Mouse (Mus musculus) intestine, embryonic 14.5 days (tissue): ENCODE measurements around the gene Kri1. TPM values are rescaled to one million over a fixed set of nuclear protein-coding genes. Genes with fewer than 3 reads are reported as not detected.
"Not testable (repeated sequence)": the region's sequence is repeated elsewhere in the genome, so short reads cannot be mapped to it uniquely, and the experiment has no call there.

Experiments
- ATAC-seq: fragments of 200-750 bp; cut with Nextera tagmentation; replicated peaks from 2 replicates; pipeline ENCODE4 v1.8.0; 2017; ENCODE audit warnings: low read depth, moderate number of reproducible peaks, moderate TSS enrichment, moderate library complexity; ENCODE audit not compliant: low FRiP score, low TSS enrichment
- DNase-seq: peaks from one replicate; pipeline ENCODE4 v3.0.0-alpha.2; 2018; ENCODE audit warnings: low spot score
- H3K27ac ChIP-seq: fragments of 300-500 bp; sonication (generic); 2 replicates; pipeline ENCODE4 v1.5.1; 2014; ENCODE audit warnings: low read depth, mild to moderate bottlenecking, control low read depth
- H3K27me3 ChIP-seq: fragments of 300-500 bp; sonication (generic); replicated peaks from 2 replicates; pipeline ENCODE4 v1.6.1; 2014; ENCODE audit warnings: low read length, control low read depth; ENCODE audit not compliant: control insufficient read depth, insufficient read depth
- H3K36me3 ChIP-seq: fragments of 300-500 bp; sonication (generic); 2 replicates; pipeline ENCODE4 v1.6.1; 2014; ENCODE audit warnings: low read length, control low read depth; ENCODE audit not compliant: control insufficient read depth, insufficient read depth
- H3K4me1 ChIP-seq: fragments of 300-500 bp; sonication (generic); replicated peaks from 2 replicates; pipeline ENCODE4 v1.6.1; 2014; ENCODE audit warnings: low read length, control low read depth, mixed read lengths; ENCODE audit not compliant: control insufficient read depth, insufficient read depth
- H3K4me2 ChIP-seq: fragments of 300-500 bp; sonication (generic); 2 replicates; pipeline ENCODE4 v1.6.1; 2014; ENCODE audit warnings: low read length
- H3K4me3 ChIP-seq: fragments of 300-500 bp; sonication (generic); 2 replicates; pipeline ENCODE4 v1.5.1; 2014; ENCODE audit warnings: low read depth, low read length, control low read depth, mixed read lengths
- H3K9ac ChIP-seq: fragments of 300-500 bp; sonication (generic); 2 replicates; pipeline ENCODE4 v1.6.1; 2014; ENCODE audit warnings: mild to moderate bottlenecking, low read length
- H3K9me3 ChIP-seq: fragments of 300-500 bp; sonication (generic); 2 replicates; pipeline ENCODE4 v1.6.1; 2016; ENCODE audit warnings: low read length, control low read depth; ENCODE audit not compliant: control insufficient read depth
- WGBS: fragments of 180-500 bp; shearing (Covaris S2); extraction: QIAGEN DNeasy Blood & Tissue Kit; methylation state at CpG from one replicate; pipeline ENCODE4 v1.1.7; 2014; 5-methylcytosine and 5-hydroxymethylcytosine counted together
- polyA plus RNA-seq: library from polyadenylated mRNA; unstranded; fragments of >200 nt; fragmentation: Nextera tagmentation; extraction: Ambion mirVana; gene quantifications from 2 replicates; pipeline ENCODE4 v1.2.1, GENCODE M21; 2014

Gene Kri1
- polyA plus RNA-seq, 1 experiment from 2014 or later, result 12.8 TPM

DNA sequence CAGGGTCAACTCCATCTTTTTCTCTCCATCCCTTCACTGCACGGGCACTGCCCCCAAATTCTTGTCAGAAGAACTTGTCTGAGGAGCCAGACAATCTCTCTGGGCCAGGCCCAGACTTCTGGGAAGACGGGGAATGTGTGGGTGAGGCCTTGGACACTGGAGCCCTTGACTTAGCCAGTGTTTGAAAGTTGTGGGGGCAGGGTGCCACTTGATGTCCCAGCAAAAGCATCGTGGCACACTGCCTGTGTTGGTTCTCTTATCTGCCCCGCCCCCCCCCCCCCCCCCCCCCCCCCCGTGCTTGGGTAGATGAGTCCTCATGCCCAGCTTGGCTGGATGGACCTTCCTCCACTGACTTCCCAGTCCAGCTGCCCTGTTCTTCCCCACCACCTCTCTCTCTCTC is 41.3 kb upstream of the Kri1 start:
- no peaks in the 10 kb centered on the region for H3K36me3 ChIP-seq
- H3K27ac ChIP-seq, result no peak overlapping the region
- DNase-seq (no peak), ATAC-seq (no peak)
- no peaks in the 10 kb centered on the region for H3K9me3 ChIP-seq
- H3K27me3 ChIP-seq, result no peaks in the 10 kb centered on the region
- WGBS, result 53% methylated on average over 3 of the region's 5 CpGs
- 0 out of 2 replicates have a peak, but pooled peaks cover 3% of the 10 kb centered on the region for H3K4me1 ChIP-seq
- no peak overlapping the region for H3K4me2 ChIP-seq
- H3K9ac ChIP-seq, result no peak overlapping the region
- H3K4me3 ChIP-seq, result no peak overlapping the region

DNA sequence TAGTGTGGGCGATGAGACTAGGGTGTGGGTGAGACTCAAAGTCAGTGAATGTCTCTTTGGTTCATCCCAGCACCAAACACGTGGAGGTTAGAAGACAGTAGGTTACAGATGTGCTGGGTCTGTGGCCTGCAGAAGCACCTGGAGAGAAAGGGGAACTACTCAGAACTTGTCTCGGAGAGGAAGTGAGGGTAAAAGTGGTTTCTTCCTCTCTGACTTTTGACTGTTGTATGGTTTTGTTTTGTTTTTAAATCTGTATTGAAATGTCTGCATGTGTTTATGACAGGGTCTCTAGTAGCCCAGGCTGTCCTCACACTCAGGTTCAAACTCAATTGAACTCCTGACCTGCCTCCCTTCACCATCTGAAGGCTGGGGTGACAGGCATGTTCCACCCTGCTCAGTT is 40.3 kb upstream of the Kri1 start:
- WGBS, result 76% methylated on average over 3 of the region's 3 CpGs
- no peaks in the 10 kb centered on the region for H3K36me3 ChIP-seq
- H3K4me2 ChIP-seq, result no peak overlapping the region

GRCm38 (mm10) chr9:21327569-21327968 is 39.8 kb upstream of the Kri1 start:
- H3K4me2 ChIP-seq, result no peak overlapping the region

More for the DNA sequence above, 40.3 kb upstream of the Kri1 start:
- ATAC-seq (no peak), DNase-seq (no peak)
- H3K27me3 ChIP-seq, result no peaks in the 10 kb centered on the region
- H3K27ac ChIP-seq, result no peak overlapping the region
- H3K9ac ChIP-seq, result no peak overlapping the region
- 0 out of 2 replicates have a peak, but pooled peaks cover 3% of the 10 kb centered on the region for H3K4me1 ChIP-seq
- H3K4me3 ChIP-seq, result no peak overlapping the region
- H3K9me3 ChIP-seq, result no peaks in the 10 kb centered on the region

DNA sequence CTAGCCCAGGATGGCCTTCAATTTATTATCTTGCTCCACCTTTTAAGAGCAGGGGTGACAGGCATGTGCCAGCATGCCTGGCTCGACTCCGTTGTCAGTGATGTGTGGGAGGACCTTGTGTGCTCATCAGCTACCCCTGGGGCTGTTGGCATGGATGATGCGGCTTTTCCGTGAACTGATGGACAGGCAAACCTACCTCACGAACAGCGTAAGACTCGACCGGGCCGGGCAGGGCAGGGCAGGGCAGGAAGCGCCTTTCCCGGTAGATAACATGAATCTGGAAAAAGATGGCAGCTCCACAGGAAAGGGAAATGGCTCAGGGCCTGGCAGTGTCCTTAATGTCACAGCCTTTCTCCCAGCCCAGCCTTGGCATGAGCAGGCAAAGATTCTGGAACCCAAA is 36.5 kb upstream of the Kri1 start:
- DNase-seq, result no peak
- peaks cover 14% of the 10 kb centered on the region for H3K4me1 ChIP-seq
- no peak overlapping the region for H3K27ac ChIP-seq

More at GRCm38 (mm10) chr9:21327569-21327968, 39.8 kb upstream of the Kri1 start:
- no peaks in the 10 kb centered on the region for H3K36me3 ChIP-seq
- H3K9ac ChIP-seq, result no peak overlapping the region
- 78% methylated on average over 3 of the region's 3 CpGs for WGBS
- H3K4me1 ChIP-seq, result 0 out of 2 replicates have a peak, but pooled peaks cover 3% of the 10 kb centered on the region
- ATAC-seq (no peak), DNase-seq (no peak)
- no peaks in the 10 kb centered on the region for H3K9me3 ChIP-seq
- no peaks in the 10 kb centered on the region for H3K27me3 ChIP-seq
- H3K27ac ChIP-seq, result no peak overlapping the region
- H3K4me3 ChIP-seq, result no peak overlapping the region

GRCm38 (mm10) chr9:21322917-21323297 is 35.1 kb upstream of the Kri1 start:
- H3K9me3 ChIP-seq, DNase-seq, H3K36me3 ChIP-seq, ATAC-seq, H3K4me2 ChIP-seq, H3K27me3 ChIP-seq, H3K9ac ChIP-seq, H3K27ac ChIP-seq, H3K4me3 ChIP-seq: not testable (repeated sequence)
- H3K4me1 ChIP-seq, result peaks cover 14% of the 10 kb centered on the region
- 91% methylated on average over 8 of the region's 8 CpGs for WGBS

More for the DNA sequence above, 36.5 kb upstream of the Kri1 start:
- ATAC-seq, result no peak
- Histone ChIP-seq H3K27me3 (no peaks in the 10 kb centered on the region), H3K4me2 (no peak overlapping the region), H3K36me3 (no peaks in the 10 kb centered on the region), H3K9ac (no peak overlapping the region), H3K4me3 (no peak overlapping the region), H3K9me3 (no peaks in the 10 kb centered on the region)
- WGBS, result 92% methylated on average over 11 of the region's 11 CpGs

- Histone ChIP-seq H3K9ac (no peak overlapping the region), H3K9me3 (no peaks in the 10 kb centered on the region), H3K4me1 (peaks cover 11% of the 10 kb centered on the region), H3K27me3 (no peaks in the 10 kb centered on the region), H3K4me3 (no peak overlapping the region), H3K36me3 (no peaks in the 10 kb centered on the region), H3K27ac (no peak overlapping the region), H3K4me2 (peak overlapping the region; percentile 86; the same call in 1 of the 2 replicates)
- WGBS, result 88% methylated on average over 19 of the region's 19 CpGs
- DNase-seq (no peak), ATAC-seq (no peak)
Observed at GRCm38 (mm10) chr9:21322211-21322916, 34.6 kb upstream of the Kri1 start.

DNA sequence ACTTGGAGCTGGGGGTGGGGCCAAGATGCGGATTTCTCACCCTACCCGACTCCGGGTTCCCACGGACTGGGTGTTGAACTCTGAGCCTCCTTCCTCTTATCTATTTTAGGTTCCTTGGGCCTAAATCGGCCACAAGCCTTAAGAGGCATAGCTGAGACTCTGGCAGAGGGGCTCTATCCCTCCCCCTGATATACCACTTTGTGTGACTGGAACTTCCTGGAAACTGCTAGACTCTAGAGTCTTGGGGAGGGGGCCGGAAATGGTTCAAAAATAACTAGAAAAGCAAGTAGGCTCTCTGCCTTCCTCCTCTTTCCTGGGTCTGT is 33.7 kb upstream of the Kri1 start:
- Histone ChIP-seq H3K27ac (no peak overlapping the region), H3K4me1 (peaks cover 11% of the 10 kb centered on the region), H3K4me3 (peak overlapping the region; percentile 70), H3K27me3 (no peaks in the 10 kb centered on the region), H3K36me3 (no peaks in the 10 kb centered on the region), H3K9ac (peak overlapping the region; percentile 61), H3K9me3 (no peaks in the 10 kb centered on the region), H3K4me2 (peak overlapping the region; percentile 86)
- ATAC-seq, result no peak; the same call in 1 of the 2 replicates
- peak; percentile 56 for DNase-seq
- WGBS, result 13% methylated on average over 6 of the region's 6 CpGs

DNA sequence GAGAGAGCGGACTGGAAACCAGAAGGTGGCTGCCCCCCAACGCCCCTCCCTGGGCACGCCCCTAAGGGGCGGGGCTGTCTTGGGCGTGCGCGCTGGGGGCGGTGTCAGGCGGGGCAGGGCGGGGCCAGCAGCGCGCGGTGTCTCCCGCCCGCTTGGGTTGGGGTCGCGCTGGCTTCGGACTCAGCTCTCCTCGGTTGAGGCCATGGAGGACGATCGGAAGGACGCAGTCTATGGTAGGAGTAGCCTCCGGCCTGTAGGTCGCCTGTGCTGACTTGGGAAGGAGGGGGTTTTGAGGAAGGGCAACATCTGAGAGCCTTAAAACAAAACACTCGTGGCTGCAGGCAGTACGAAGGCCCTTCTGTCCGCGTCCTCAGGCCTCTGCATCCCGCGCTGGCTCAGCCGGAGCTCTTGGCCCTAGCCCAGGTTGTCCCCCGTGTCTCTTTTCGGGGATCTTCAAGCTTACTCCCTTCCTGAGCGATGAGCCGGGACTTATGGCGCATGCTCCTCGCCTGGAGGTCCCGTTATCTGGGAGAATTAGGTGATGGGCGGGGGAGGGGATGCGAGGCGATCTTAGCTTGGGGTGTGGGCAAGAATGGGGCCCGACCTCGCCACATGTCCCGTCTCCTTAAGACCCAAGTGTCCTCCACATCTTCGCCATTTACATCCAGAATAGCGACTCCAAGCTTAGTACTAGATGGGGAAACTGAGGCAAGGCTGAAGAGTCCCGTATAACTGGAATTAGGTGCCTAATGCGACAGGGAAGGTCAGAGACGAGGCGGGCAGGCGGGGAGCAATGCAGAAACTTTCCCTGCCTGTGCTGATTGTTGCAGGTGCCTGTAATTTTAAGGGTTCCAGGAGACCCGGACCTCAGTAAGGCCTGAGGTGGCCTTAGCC is 33.1 kb upstream of the Kri1 start, which contains the start of gene Slc44a2:
Gene Slc44a2, plus strand, starts transcription at position 80 of the 894 bp plus-strand sequence.
- H3K4me1 ChIP-seq, result peaks cover 11% of the 10 kb centered on the region
- peak within 1 kb of the TSS; percentile 61 for H3K9ac ChIP-seq
- H3K9me3 ChIP-seq, result no peaks in the 10 kb centered on the region
- ATAC-seq (peak; percentile 87), DNase-seq (peak; percentile 93)
- no peak within 1 kb of the TSS for H3K27ac ChIP-seq
- peak within 1 kb of the TSS; percentile 86 for H3K4me2 ChIP-seq
- peak within 1 kb of the TSS; percentile 70 for H3K4me3 ChIP-seq
- H3K27me3 ChIP-seq, result no peaks in the 10 kb centered on the region
- whole genome bisulfite sequencing, result 1% methylated on average over 52 of the region's 52 CpGs
- H3K36me3 ChIP-seq, result no peaks in the 10 kb centered on the region
